Mouse (Mus musculus): ENCODE measurements around the gene Gm20765.
"Not testable (repeated sequence)": the region's sequence is repeated elsewhere in the genome, so short reads cannot be mapped to it uniquely, and the experiment has no call there.

The Gm20765 gene

GRCm38 (mm10) chr10:104185233-104185632 lies at the start of gene Gm20765:
Gene Gm20765 (plus strand): TSS chr10:104185533.
- not testable (repeated sequence) for DNase-seq

- DNase-seq, result not testable (repeated sequence)
Observed at GRCm38 (mm10) chr10:104142687-104143086, 42.6 kb upstream of the Gm20765 start, which contains the start of gene Gm21293. Gene Gm21293 (plus strand): TSS chr10:104142987.

- not testable (repeated sequence) for DNase-seq
Observed at GRCm38 (mm10) chr10:104151197-104151596, 34.1 kb upstream of the Gm20765 start, which contains the start of gene Gm6763. Gene Gm6763 (plus strand): TSS chr10:104151497.

GRCm38 (mm10) chr10:104159706-104160105 lies 25.6 kb upstream of the Gm20765 start, which contains the start of gene Gm8764:
Gene Gm8764 (plus strand): TSS chr10:104160006.
- DNase-seq, result not testable (repeated sequence)

- DNase-seq, result not testable (repeated sequence)
Observed at GRCm38 (mm10) chr10:104168215-104168614, 17.1 kb upstream of the Gm20765 start, which contains the start of gene Gm21304. Gene Gm21304 (plus strand): TSS chr10:104168515.

- DNase-seq, result not testable (repeated sequence)
Observed at GRCm38 (mm10) chr10:104176724-104177123, 8.6 kb upstream of the Gm20765 start, which contains the start of gene Gm21312. Gene Gm21312 (plus strand): TSS chr10:104177024.

- DNase-seq, result not testable (repeated sequence)
Observed at GRCm38 (mm10) chr10:104193742-104194141, 8.4 kb downstream of the Gm20765 start, which contains the start of gene Gm4340. Gene Gm4340 (plus strand): TSS chr10:104194042.

GRCm38 (mm10) chr10:104209655-104210054 lies 24.3 kb downstream of the Gm20765 start:
- no peak for DNase-seq

GRCm38 (mm10) chr10:104210268-104210990 lies 25.1 kb downstream of the Gm20765 start:
- no peak for DNase-seq

GRCm38 (mm10) chr10:104214527-104214926 lies 29.2 kb downstream of the Gm20765 start:
- no peak for DNase-seq

- no peak for DNase-seq
Observed at GRCm38 (mm10) chr10:104220303-104221021, 35.1 kb downstream of the Gm20765 start.

All from right cerebral cortex, postnatal 4 days (tissue).